Mouse (Mus musculus) splenic B cell, adult 2 months (primary cell): Measurements from ENCODE around the gene Parp9.

Experiments used
- DNase-seq: peaks from one replicate; pipeline ENCODE4 v3.0.0-alpha.2; 2011; ENCODE audit warnings: low read depth, low spot score
- H3K27me3 ChIP-seq: 2 replicates; pipeline ENCODE4 v1.6.1; 2012; ENCODE audit warnings: mild to moderate bottlenecking, low read length, moderate library complexity, mixed read lengths; ENCODE audit not compliant: control insufficient read depth, poor library complexity, insufficient read depth, severe bottlenecking
- H3K36me3 ChIP-seq: 2 replicates; pipeline ENCODE4 v1.6.1; 2012; ENCODE audit warnings: mild to moderate bottlenecking, low read length, moderate library complexity, mixed read lengths; ENCODE audit not compliant: control insufficient read depth, poor library complexity, insufficient read depth, severe bottlenecking

The Parp9 gene

DNA sequence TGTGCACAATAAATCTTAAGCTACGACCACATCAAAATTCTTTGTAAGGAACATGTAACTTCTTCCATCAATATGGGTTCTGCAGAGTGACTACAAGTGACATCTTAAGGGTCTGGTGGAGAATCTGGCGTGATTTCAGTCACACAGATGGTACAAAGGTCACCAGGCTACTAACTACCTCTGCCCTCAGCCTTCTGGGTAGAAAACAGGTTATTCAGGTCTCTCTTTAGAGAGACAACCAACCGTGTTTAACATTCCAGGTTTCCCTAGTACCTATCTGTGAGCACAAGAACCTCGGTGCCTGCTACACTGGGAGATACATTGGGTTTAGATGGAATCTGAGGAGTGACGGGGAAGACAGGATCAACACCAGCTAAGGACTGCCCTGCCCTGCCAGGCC lies 24.0 kb upstream of the Parp9 start:
- no peak for DNase-seq
- no peaks in the 10 kb centered on the region for H3K36me3 ChIP-seq

DNA sequence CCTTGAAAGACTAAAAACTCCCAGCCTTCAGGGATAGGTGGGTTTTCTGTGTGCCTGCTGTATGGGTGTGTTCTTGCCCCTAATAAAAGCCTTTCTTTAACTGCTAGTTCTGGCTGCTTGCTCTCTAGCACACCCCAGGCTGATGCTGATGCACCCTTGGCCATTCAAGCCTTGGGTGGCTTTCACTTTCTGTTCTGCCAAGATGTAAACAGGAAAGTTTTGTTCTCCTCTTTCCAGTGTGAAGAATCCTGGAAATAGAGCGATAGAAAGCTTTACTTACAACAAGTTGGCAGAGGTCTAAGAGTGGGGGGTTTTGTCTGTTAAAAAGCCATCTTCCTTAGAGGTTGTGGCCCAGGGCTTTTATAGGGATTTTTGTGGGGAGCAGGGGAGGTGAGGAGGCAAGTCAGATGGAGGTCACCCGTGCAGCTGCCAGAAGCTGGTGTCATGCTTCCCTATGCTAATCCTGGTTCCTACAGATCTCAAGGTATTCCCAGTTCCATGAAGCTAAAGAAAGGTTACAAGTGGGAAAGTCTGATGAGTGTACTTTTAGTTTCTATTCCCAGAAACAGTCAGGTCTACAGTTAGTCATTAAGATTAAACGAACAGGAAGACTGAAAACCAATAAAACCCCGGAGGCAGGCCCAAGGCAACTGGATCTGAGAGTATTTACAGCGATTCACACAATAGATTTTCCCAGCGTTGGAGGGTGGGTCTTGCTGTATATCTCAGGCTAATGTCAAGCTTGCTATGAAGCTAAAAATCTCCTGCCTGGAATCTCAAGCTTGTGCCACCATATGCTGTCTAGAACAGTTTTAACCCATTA lies 19.3 kb upstream of the Parp9 start:
- Histone ChIP-seq H3K36me3 (no peaks in the 10 kb centered on the region), H3K27me3 (no peaks in the 10 kb centered on the region)
- DNase-seq: peak; percentile 49

More for the DNA sequence above, 24.0 kb upstream of the Parp9 start:
- peaks cover 2% of the 10 kb centered on the region; the same call in 1 of the 2 replicates for H3K27me3 ChIP-seq

DNA sequence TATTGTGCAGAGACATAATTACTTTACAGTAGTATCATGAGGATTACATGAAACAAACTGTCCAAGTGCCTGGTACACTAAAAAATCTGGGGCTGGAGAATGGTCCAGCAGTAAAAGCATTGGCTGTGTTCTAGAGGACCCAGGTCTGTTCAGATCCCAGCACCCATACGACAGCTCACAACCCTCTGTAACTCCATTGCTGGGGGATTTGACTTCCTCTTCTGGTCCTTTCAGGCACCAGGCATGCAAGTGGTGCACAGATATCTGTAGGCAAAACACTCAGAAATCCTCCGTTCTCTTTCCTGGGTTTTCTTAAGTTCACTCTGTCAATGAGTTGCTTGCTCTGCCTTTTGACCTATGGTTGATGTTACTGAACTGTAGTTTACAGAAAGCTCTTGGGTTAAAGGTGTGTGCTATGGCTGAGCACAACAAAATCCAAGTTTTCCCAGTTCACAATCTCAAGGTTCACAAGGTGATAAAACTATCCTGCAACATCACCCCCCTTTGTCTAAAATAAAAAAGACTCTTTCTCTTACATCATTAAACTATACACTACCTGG lies 16.5 kb upstream of the Parp9 start:
- no peaks in the 10 kb centered on the region for H3K36me3 ChIP-seq
- no peak for DNase-seq

DNA sequence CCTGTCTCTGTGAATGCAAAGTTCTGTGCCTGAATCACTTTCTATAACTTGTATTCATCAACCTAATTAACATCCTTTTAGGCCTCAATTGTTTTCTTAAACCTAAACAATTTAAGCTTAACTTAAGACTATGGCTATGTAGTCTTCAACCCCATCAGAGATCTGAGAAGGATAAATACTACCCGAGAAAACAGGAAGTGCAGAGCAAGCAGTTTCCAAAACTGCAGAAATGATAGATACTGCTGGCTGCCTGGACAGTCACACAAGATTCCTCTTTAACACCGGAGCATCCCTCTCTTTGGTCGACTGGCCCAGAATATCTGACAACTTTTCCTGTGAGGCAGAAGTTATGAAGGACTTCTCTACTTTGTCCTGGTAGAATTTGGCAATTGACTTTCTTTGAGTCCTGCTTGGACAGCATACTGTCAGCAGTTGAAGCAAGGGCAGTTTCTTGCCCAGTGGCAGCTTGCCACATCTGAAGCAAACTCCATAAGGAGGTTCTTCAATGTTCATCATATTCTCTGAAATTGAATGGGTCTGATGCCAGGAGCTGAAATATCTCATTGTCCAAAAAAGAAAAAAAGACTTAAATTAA lies 15.9 kb upstream of the Parp9 start:
- H3K27me3 ChIP-seq: no peaks in the 10 kb centered on the region
- no peaks in the 10 kb centered on the region for H3K36me3 ChIP-seq
- no peak for DNase-seq

More for the DNA sequence above, 16.5 kb upstream of the Parp9 start:
- H3K27me3 ChIP-seq: no peaks in the 10 kb centered on the region

DNA sequence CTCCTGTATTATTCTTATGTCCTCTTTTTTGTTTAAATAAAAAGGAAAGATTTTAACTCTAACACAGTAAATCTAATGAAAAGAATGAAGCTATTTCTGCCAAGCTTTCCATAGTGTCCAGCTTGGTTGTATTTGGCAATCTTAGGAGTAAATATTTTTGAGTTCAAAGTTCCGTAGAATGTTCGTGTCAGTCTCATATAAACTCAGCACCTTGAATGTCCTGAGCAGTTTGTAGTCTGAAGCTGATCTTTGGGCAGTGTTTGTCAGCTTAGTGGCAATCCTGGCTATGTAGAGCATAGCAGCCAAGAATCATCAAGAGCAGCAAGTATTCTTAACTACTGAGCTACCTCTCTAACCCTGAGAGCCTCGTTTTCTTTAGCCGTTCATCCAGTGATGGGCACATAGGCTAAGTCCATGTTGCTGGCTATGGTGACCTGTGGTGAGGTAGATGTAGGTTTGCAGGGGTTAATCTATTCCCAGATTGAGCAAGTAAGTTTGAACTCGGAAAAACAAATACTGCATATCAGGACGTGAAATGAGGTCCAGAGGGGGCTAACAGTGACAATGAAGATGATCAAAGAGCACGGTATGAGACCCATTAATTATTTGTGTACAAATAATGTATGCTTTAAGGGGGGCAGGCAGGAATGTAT lies 14.6 kb upstream of the Parp9 start:
- Histone ChIP-seq H3K27me3 (no peaks in the 10 kb centered on the region), H3K36me3 (no peaks in the 10 kb centered on the region)
- no peak for DNase-seq

DNA sequence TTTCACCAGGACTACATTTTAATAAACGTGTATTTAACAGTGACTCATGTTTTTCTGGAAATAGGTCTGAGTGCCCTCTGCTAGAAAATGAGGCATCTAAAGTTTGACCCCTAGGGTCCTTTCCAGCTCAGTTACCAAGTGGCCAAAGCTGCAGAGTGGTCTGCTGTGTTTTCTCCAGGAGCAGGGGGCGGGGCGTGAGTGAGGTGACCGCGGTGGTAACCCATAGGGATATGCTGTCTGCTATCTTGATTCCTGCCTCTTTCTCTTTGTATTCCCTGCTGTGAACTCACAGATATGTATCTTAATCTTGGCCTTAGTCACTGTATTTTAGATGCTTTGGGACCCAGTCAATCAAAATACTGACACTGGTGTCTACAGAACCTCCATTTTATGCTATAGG lies 13.9 kb upstream of the Parp9 start:
- DNase-seq: no peak
- no peaks in the 10 kb centered on the region for H3K27me3 ChIP-seq

DNA sequence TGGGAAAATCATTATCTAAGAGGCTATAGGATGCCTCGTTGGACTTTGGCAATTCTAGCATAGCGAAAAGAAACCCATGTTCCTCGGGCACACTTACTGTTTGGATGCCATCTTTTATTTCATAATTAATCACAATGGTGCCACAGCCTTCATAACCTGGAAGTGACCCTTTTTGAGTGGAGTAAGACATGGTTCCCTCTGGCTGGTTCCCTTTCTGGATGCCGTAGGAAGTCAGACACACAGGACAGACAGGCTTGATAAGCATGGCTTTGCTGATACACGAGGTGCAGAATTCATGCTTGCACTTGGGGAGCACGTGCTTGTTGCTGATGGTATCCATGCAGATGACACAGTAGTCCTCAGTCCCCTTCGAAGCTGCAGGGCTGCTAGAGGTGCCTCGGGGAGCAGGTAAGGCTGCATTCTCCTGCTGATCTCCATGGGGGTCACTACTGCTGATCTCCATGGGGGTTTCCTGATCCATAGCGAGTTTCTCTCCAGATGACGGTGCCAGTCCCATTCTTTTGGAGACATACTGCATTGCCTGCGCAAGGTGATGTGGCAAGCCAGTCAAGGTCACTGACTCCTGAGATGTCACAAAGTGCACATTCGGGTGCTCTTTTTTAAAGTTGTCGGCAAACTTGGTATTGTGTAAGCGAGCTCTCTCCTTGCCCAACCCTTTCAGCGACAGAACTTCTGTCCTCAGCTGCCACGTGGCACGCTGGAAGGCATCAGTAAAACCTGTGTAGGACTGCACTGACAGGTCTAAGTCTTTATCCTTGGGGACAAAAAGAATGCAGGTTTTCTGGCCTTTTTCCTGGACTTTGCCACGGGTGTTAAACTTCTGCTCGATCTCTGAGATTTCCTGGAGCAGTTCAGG lies 5.9 kb upstream of the Parp9 start:
- peaks cover 15% of the 10 kb centered on the region for H3K36me3 ChIP-seq
- no peak for DNase-seq
- H3K27me3 ChIP-seq: no peaks in the 10 kb centered on the region

More for the DNA sequence above, 13.9 kb upstream of the Parp9 start:
- no peaks in the 10 kb centered on the region for H3K36me3 ChIP-seq

DNA sequence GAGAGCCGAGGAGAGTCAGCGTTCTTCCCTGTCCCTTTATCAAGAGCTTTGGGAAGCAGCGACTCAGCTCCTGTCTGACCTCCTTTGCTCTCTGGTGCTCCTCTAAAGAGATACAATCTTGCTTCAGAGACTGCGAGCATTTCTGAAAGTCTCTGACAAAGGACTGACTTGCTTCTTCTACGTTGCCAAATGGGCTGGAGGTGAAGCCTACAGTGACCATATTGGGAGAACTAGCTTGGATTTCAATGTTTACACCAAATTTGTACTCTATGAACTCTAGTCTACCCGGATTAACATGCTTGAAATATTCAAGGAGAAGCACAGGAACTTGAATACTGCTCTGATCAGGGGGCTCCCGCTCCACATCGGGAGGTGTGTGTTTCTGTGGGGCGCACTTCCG lies 5.1 kb upstream of the Parp9 start:
- Histone ChIP-seq H3K36me3 (peaks cover 15% of the 10 kb centered on the region), H3K27me3 (no peaks in the 10 kb centered on the region)
- no peak for DNase-seq

DNA sequence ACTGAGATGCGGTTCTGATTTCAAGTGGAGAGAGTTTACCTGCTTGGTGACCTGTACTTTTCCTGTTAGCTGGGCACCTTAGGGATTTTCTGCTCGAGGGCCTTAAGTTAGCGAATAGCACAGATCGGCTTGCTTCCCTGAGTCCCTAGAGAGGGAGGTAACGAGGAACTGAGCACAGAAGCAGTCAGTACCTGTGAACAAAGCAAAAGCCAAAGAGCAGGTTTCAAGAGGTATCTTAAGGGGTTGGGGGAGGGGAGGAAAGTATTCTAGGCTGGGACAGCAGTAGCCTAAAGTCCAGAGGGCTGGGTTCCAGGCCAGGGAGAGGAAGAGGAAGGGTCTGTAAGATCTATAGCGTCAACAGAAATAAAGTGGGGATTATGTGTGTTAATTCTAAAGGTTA lies 991 bp downstream of the Parp9 start:
- DNase-seq: no peak

DNA sequence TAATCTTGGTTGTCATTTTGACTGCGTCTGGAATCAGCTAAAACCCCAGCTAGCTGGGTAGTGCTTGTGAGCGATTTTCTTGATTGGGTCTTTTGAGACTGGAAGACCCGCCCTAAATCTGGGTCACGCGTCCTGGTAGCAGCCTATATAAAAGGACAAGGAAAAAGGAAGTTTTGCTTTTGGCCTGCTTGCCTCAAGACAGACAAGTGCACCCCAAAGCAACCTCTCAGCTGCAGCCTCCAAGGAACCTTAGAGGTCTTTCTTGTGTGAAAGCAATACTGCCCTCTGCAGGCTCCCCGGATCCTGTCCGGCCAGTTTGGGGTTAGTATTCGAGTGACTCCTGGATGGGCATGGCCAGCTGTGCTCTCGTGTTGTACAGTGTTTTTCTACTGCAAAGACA lies 1.4 kb downstream of the Parp9 start:
- peak; percentile 95 for DNase-seq
- Histone ChIP-seq H3K36me3 (peaks cover 18% of the 10 kb centered on the region), H3K27me3 (no peaks in the 10 kb centered on the region)

More for the DNA sequence above, 991 bp downstream of the Parp9 start:
- H3K36me3 ChIP-seq: peaks cover 18% of the 10 kb centered on the region
- no peaks in the 10 kb centered on the region for H3K27me3 ChIP-seq

DNA sequence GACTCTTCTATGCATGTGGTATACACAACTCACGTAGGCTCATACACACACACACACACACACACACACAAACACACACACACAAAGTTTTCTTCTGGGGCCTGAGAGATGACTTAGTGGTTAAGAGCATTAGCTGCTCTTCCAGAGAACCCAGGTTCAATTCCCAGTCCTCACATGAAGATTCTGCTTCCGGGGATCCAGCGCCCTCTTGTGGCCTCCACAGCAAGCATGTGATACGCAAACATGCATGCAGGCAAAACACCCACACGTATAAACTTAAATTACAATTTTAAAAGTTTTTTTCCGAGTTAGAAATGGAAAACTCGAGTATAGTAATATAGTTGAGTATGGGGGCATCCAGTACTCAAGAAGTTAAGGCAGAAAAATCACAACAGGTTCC lies 3.1 kb downstream of the Parp9 start:
- peaks cover 18% of the 10 kb centered on the region for H3K36me3 ChIP-seq
- peak; percentile 48 for DNase-seq
- H3K27me3 ChIP-seq: no peaks in the 10 kb centered on the region

DNA sequence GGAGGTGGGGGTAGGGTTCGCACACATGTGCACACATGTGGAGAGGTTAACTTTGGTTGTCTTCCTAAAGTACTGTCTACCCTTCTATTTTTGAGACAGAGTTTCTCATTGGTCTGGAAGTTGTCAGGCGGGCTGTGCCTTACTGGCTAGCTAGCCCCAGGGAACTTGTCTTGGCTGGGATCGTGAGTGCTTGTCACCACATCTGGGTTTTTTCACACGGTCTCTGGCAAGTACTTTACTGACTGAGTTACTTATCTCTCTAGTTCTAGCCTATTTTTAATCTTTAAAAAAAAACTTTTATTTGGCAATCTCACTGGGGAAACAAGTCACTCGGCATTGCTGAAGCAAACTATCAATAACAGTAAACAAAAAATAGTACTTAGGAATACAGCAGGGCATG lies 11.0 kb downstream of the Parp9 start:
- no peak for DNase-seq
- H3K27me3 ChIP-seq: no peaks in the 10 kb centered on the region
- H3K36me3 ChIP-seq: peaks cover 18% of the 10 kb centered on the region

DNA sequence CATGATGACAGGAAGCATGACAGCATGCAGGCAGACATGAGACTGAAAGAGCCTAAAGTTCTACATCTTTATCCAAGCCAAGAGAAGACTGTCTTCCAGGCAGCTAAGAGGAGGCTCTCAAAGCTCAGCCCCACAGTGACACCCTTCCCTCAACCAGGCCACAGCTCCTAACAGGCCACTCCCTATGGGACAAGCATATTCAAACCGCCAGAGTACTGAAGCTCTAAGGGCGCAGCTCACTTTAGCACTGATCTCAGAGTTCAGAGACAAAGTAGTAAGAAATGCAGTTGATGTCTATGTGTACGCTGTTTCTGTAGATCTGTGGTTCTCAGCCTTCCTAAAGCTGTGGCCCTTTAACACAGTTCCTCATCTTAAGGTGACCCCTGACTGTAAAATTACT lies 12.9 kb downstream of the Parp9 start:
- H3K27me3 ChIP-seq: no peaks in the 10 kb centered on the region

DNA sequence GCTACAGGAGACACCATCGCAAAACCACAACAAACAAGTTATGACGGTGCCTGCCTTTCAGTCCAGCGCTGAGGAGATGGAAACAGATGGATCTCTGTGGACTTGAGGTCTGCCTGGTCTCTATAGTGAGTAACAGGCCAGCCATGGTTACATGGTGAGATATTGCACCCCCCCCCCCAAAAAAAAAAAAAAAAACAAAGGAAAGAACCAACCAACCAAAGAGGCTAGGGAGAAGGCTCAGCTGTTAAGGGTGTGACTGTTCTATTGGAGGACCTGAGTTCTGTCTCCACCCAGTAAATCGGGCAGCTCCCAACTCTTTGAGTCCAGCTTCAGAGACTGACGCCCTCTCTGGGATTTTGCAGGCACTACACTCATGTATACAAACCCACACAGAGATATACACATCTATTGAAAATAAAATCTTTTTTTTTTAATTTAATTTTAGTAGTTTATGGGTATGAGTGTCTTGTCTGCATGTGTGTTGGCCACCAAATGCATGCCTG lies 14.4 kb downstream of the Parp9 start:
- Histone ChIP-seq H3K36me3 (peaks cover 21% of the 10 kb centered on the region), H3K27me3 (no peaks in the 10 kb centered on the region)
- DNase-seq: no peak

More for the DNA sequence above, 12.9 kb downstream of the Parp9 start:
- peaks cover 28% of the 10 kb centered on the region for H3K36me3 ChIP-seq
- no peak for DNase-seq
